Comparison of ENCODE assay signal across 13 mouse cellular contexts in genomic region chr11:84150884-84151283, GRCm38 (mm10). TPM values are rescaled to one million over a fixed set of nuclear protein-coding genes. Genes with fewer than 3 reads are reported as not detected.
DNase-seq lines count a peak whose midpoint lies in the region; ATAC-seq and TF ChIP-seq lines count a peak whose summit lies in the region.
"Had no signal": no experiment of that assay in that cellular context is flagged by ENCODE, and none has a peak within 500 bp of the region (broad histone marks: within the 10 kb centered on the region; RNA-seq: fewer than 3 reads in every experiment).

No protein-coding gene starts in this region.

- intact Hi-C loops in heart, adult 2 months (cut with DNase I): no loop called here

- no peaks in the 10 kb centered on the region for H3K79me2 ChIP-seq in heart, adult 2 months (replicated peaks; ENCODE audit: control insufficient read depth, insufficient read depth, low read length)

- DNase-seq in heart, adult 2 months: no peak
- no peak for DNase-seq in heart, adult 8-10 months (ENCODE audit: low spot score)
- peak; percentile 37 for DNase-seq in midbrain, embryonic 11.5 days (ENCODE audit: low spot score, missing footprints)
- peak; percentile 16 for DNase-seq in brain, adult 2 months (ENCODE audit: low read depth, low spot score)
- DNase-seq in thymus, postnatal 14 days: peak; percentile 33
- DNase-seq in cerebellum, adult 9-11 months: no peak
- DNase-seq: right cerebral cortex, adult 18-20 months had no signal

- H3K9me3 ChIP-seq in midbrain, embryonic 11.5 days (ENCODE audit: control insufficient read depth, low read length): no peaks in the 10 kb centered on the region
- H3K9me3 ChIP-seq in midbrain, embryonic 15.5 days: no peaks in the 10 kb centered on the region
- H3K9me3 ChIP-seq: forebrain, embryonic 15.5 days; limb, embryonic 13.5 days had no signal

- TF ChIP-seq EP300 in heart, adult 2 months (IDR thresholded peaks at IDR 0.05; ENCODE audit: insufficient read depth, low read depth, low read length): no peak

- no peak overlapping the region for H3K9ac ChIP-seq in heart, adult 2 months (ENCODE audit: low read depth, low read length)
- no peak overlapping the region for H3K9ac ChIP-seq in midbrain, embryonic 11.5 days (ENCODE audit: low read length)
- H3K9ac ChIP-seq in midbrain, embryonic 15.5 days: no peak overlapping the region
- H3K9ac ChIP-seq: forebrain, embryonic 15.5 days; limb, embryonic 13.5 days had no signal

- no peaks in the 10 kb centered on the region for H3K27me3 ChIP-seq in heart, adult 2 months (ENCODE audit: control insufficient read depth, insufficient read depth, low read length)
- H3K27me3 ChIP-seq in midbrain, embryonic 11.5 days (ENCODE audit: control insufficient read depth, insufficient read depth, low read length): no peaks in the 10 kb centered on the region
- no peaks in the 10 kb centered on the region for H3K27me3 ChIP-seq in midbrain, embryonic 15.5 days (replicated peaks)
- H3K27me3 ChIP-seq: forebrain, embryonic 15.5 days; limb, embryonic 13.5 days had no signal

- 59% methylated on average over 2 of the region's 2 CpGs for WGBS in heart, adult 2 months
- 60% methylated on average over 2 of the region's 2 CpGs for WGBS in midbrain, embryonic 11.5 days
- WGBS in midbrain, embryonic 15.5 days: 67% methylated on average over 2 of the region's 2 CpGs

- TF ChIP-seq CTCF in heart, adult 2 months (IDR thresholded peaks at IDR 0.05): peak; percentile 38

- no peak for TF ChIP-seq POLR2A in heart, adult 2 months (IDR thresholded peaks at IDR 0.05; ENCODE audit: insufficient read depth, low read depth, low read length)

- no peaks in the 10 kb centered on the region for H3K36me3 ChIP-seq in heart, adult 2 months (ENCODE audit: control insufficient read depth, insufficient read depth, low read length)
- H3K36me3 ChIP-seq in midbrain, embryonic 11.5 days (ENCODE audit: control insufficient read depth, insufficient read depth, low read length): no peaks in the 10 kb centered on the region
- H3K36me3 ChIP-seq in midbrain, embryonic 15.5 days (replicated peaks): no peaks in the 10 kb centered on the region
- H3K36me3 ChIP-seq: forebrain, embryonic 15.5 days; limb, embryonic 13.5 days had no signal

- no peaks in the 10 kb centered on the region for H3K4me1 ChIP-seq in heart, adult 2 months (ENCODE audit: control insufficient read depth, insufficient read depth, low read length)
- H3K4me1 ChIP-seq in midbrain, embryonic 11.5 days (ENCODE audit: control insufficient read depth, insufficient read depth, low read length): peaks cover 4% of the 10 kb centered on the region; the same call in 1 of the 2 replicates
- no peaks in the 10 kb centered on the region for H3K4me1 ChIP-seq in midbrain, embryonic 15.5 days
- H3K4me1 ChIP-seq: forebrain, embryonic 15.5 days; limb, embryonic 13.5 days had no signal

- H3K27ac ChIP-seq in heart, adult 2 months: no peak overlapping the region
- no peak overlapping the region for H3K27ac ChIP-seq in midbrain, embryonic 11.5 days (ENCODE audit: low read depth, low read length)
- no peak overlapping the region for H3K27ac ChIP-seq in midbrain, embryonic 15.5 days
- H3K27ac ChIP-seq: forebrain, embryonic 15.5 days; limb, embryonic 13.5 days had no signal

- H3K4me2 ChIP-seq in midbrain, embryonic 11.5 days: no peak overlapping the region
- no peak overlapping the region for H3K4me2 ChIP-seq in midbrain, embryonic 15.5 days
- H3K4me2 ChIP-seq: forebrain, embryonic 15.5 days; limb, embryonic 13.5 days had no signal

- ATAC-seq in midbrain, embryonic 11.5 days (ENCODE audit: low FRiP score): no peak
- no peak for ATAC-seq in midbrain, embryonic 15.5 days (replicated peaks)
- ATAC-seq in activated CD4-positive, CD25-positive, alpha-beta regulatory T cell, adult 4 months: no peak
- ATAC-seq: forebrain, embryonic 15.5 days had no signal

- H3K4me3 ChIP-seq in heart, adult 2 months: no peak overlapping the region
- H3K4me3 ChIP-seq in midbrain, embryonic 11.5 days (ENCODE audit: low read depth, low read length): no peak overlapping the region
- H3K4me3 ChIP-seq in midbrain, embryonic 15.5 days: no peak overlapping the region
- H3K4me3 ChIP-seq: forebrain, embryonic 15.5 days; limb, embryonic 13.5 days had no signal

RNA-seq across cellular contexts. Expression of gene Gm11437, which starts 16.4 kb away (rescaled TPM):
- total RNA-seq in heart, adult 2 months (2021): not detected
- polyA plus RNA-seq in heart, adult 2 months (2012; rRNA removed): not detected in 2 replicates
- total RNA-seq in heart, adult 8-10 months (2022): not detected
- polyA plus RNA-seq in midbrain, embryonic 11.5 days (2014; fragmentation: Nextera tagmentation; extraction: Ambion mirVana): not detected in 2 replicates
- polyA plus RNA-seq in midbrain, embryonic 15.5 days (2015; fragmentation: Nextera tagmentation; extraction: Ambion mirVana): 0.14 and 0.31 TPM in 2 replicates
- not detected for polyA plus RNA-seq in activated CD4-positive, CD25-positive, alpha-beta regulatory T cell, adult 4 months (2017; shearing (Covaris generic))
- total RNA-seq: monocyte, adult 5-6 weeks had no signal
- polyA plus RNA-seq: forebrain, embryonic 15.5 days; heart, embryonic 14.5 days; limb, embryonic 13.5 days had no signal

RNA-seq across cellular contexts. Expression of gene Acaca, which starts 21.4 kb away (rescaled TPM):
- total RNA-seq in heart, adult 2 months (2021): 10 to 100 TPM; 19.4 to 20.0 TPM
- polyA plus RNA-seq in heart, adult 2 months (2012; rRNA removed): 25.0 and 25.9 TPM in 2 replicates
- 10 to 100 TPM; 14.3 to 18.9 (median 16.8) TPM for total RNA-seq in heart, adult 8-10 months (2022)
- polyA plus RNA-seq in midbrain, embryonic 11.5 days (2014; fragmentation: Nextera tagmentation; extraction: Ambion mirVana): 29.9 and 32.6 TPM in 2 replicates
- 28.8 and 32.6 TPM in 2 replicates for polyA plus RNA-seq in midbrain, embryonic 15.5 days (2015; fragmentation: Nextera tagmentation; extraction: Ambion mirVana)
- 1 to 10 TPM; 4.9 to 5.2 TPM for polyA plus RNA-seq in activated CD4-positive, CD25-positive, alpha-beta regulatory T cell, adult 4 months (2017; shearing (Covaris generic))

RNA-seq across cellular contexts. Expression of gene Tada2a, which starts 21.5 kb away (rescaled TPM):
- 1 to 10 TPM; 6.2 to 6.4 TPM for total RNA-seq in heart, adult 2 months (2021)
- 4.6 and 8.4 TPM in 2 replicates for polyA plus RNA-seq in heart, adult 2 months (2012; rRNA removed)
- 1 to 10 TPM; 8.0 to 8.2 (median 8.1) TPM for total RNA-seq in heart, adult 8-10 months (2022)
- 33.7 and 33.9 TPM in 2 replicates for polyA plus RNA-seq in midbrain, embryonic 11.5 days (2014; fragmentation: Nextera tagmentation; extraction: Ambion mirVana)
- polyA plus RNA-seq in midbrain, embryonic 15.5 days (2015; fragmentation: Nextera tagmentation; extraction: Ambion mirVana): 30.8 and 33.5 TPM in 2 replicates
- polyA plus RNA-seq in activated CD4-positive, CD25-positive, alpha-beta regulatory T cell, adult 4 months (2017; shearing (Covaris generic)): 10 to 100 TPM; 13.1 to 13.2 TPM

Comparison
In these comparisons a context has a peak if more than half of its experiments do, and no peak if none do; other contexts are left out.
1. DNase-seq: peak in midbrain, embryonic 11.5 days (single experiment), brain, adult 2 months (single experiment) and thymus, postnatal 14 days (single experiment); none in heart, adult 2 months (0 of 2), heart, adult 8-10 months (single experiment) and cerebellum, adult 9-11 months (single experiment).